Mouse (Mus musculus) CH12.LX (cell line): ENCODE measurements around the gene Myom3.

ENCODE experiments used
- CHD2 ChIP-seq: IDR thresholded peaks from 2 replicates; pipeline ENCODE4 v1.6.1; 2011; ENCODE audit warnings: low read length, improper control_type of control experiment
- JUND ChIP-seq: conservative IDR thresholded peaks from 2 replicates; pipeline ENCODE4 v1.6.1; 2011; ENCODE audit warnings: low read depth, low read length, improper control_type of control experiment
- MAFK ChIP-seq: IDR thresholded peaks from 2 replicates; pipeline ENCODE4 v1.6.1; 2011; ENCODE audit warnings: low read length, improper control_type of control experiment; ENCODE audit not compliant: insufficient replicate concordance
- MAX ChIP-seq: IDR thresholded peaks from 2 replicates; pipeline ENCODE4 v1.6.1; 2011; ENCODE audit warnings: low read length, improper control_type of control experiment
- MXI1 ChIP-seq: IDR thresholded peaks from 2 replicates; pipeline ENCODE4 v1.6.1; 2011; ENCODE audit warnings: mild to moderate bottlenecking, low read depth, low read length, improper control_type of control experiment
- NRF1 ChIP-seq: IDR thresholded peaks from 2 replicates; pipeline ENCODE4 v1.6.1; 2014; ENCODE audit warnings: low read depth, mild to moderate bottlenecking, inconsistent platforms, low read length, improper control_type of control experiment, moderate library complexity
- POLR2A ChIP-seq: IDR thresholded peaks from 2 replicates; pipeline ENCODE4 v1.6.1; 2011; ENCODE audit warnings: low read depth, mild to moderate bottlenecking, improper control_type of control experiment, low read length
- USF2 ChIP-seq: conservative IDR thresholded peaks from 2 replicates; pipeline ENCODE4 v1.6.1; 2011; ENCODE audit warnings: low read depth, low read length, improper control_type of control experiment

- no peak for TF ChIP-seq MXI1
- TF ChIP-seq USF2: no peak
- TF ChIP-seq JUND: no peak
- TF ChIP-seq CHD2: no peak
- no peak for TF ChIP-seq NRF1
- TF ChIP-seq MAX: no peak
- no peak for TF ChIP-seq MAFK
- TF ChIP-seq POLR2A: no peak
These were observed 74.7 kb downstream of the Myom3 start for GRCm38 (mm10) chr4:135834124-135834717.
